Mouse (Mus musculus) heart, adult 2 months (tissue): ENCODE measurements around the gene Pold2. TPM values are rescaled to one million over a fixed set of nuclear protein-coding genes. Genes with fewer than 3 reads are reported as not detected.

Source experiments
- DNase-seq, 2 experiments: peaks; one replicate each; pipeline ENCODE4 v3.0.0; 2021
- H3K27ac ChIP-seq: fragments of 200-600 bp; 2 replicates; pipeline ENCODE4 v1.8.1; 2022
- H3K27me3 ChIP-seq: fragments of 200-500 bp; 2 replicates; pipeline ENCODE4 v1.6.1; 2012; ENCODE audit warnings: mild to moderate bottlenecking, low read length, inconsistent platforms, mixed read lengths; ENCODE audit not compliant: control insufficient read depth, insufficient read depth
- H3K36me3 ChIP-seq: fragments of 200-500 bp; 2 replicates; pipeline ENCODE4 v1.6.1; 2012; ENCODE audit warnings: low read length, inconsistent platforms; ENCODE audit not compliant: control insufficient read depth, insufficient read depth
- H3K4me1 ChIP-seq: fragments of 200-500 bp; 2 replicates; pipeline ENCODE4 v1.6.1; 2011; ENCODE audit warnings: low read length; ENCODE audit not compliant: control insufficient read depth, insufficient read depth
- H3K4me3 ChIP-seq: fragments of 200-600 bp; 2 replicates; pipeline ENCODE4 v1.8.1; 2022
- H3K79me2 ChIP-seq: fragments of 200-500 bp; replicated peaks from 2 replicates; pipeline ENCODE4 v1.6.1; 2012; ENCODE audit warnings: mild to moderate bottlenecking, inconsistent platforms, low read length, moderate library complexity, mixed read lengths; ENCODE audit not compliant: control insufficient read depth, insufficient read depth
- H3K9ac ChIP-seq: fragments of 200-500 bp; 2 replicates; pipeline ENCODE4 v1.6.1; 2012; ENCODE audit warnings: low read depth, mild to moderate bottlenecking, control low read depth, inconsistent platforms, low read length, mixed read lengths
- CTCF ChIP-seq: fragments of 200-600 bp; IDR thresholded peaks from 2 replicates; pipeline ENCODE4 v1.8.1; 2022; ENCODE audit warnings: antibody characterized with exemption, mild to moderate bottlenecking, moderate library complexity
- EP300 ChIP-seq: fragments of 200-500 bp; IDR thresholded peaks from 2 replicates; pipeline ENCODE4 v1.6.1; 2011; ENCODE audit warnings: low read depth, low read length, control low read depth; ENCODE audit not compliant: insufficient read depth
- POLR2A ChIP-seq: fragments of 200-500 bp; IDR thresholded peaks from 2 replicates; pipeline ENCODE4 v1.6.1; 2011; ENCODE audit warnings: mild to moderate bottlenecking, low read depth, low read length, control low read depth; ENCODE audit not compliant: insufficient read depth
- WGBS: fragments of 180-500 bp; shearing (Covaris S2); methylation state at CpG from one replicate; pipeline ENCODE4 v1.1.7; 2018; 5-methylcytosine and 5-hydroxymethylcytosine counted together
- intact Hi-C: fragments of 180-260 bp; cut with DNase I; formaldehyde crosslinking; loops from one replicate; pipeline ENCODE4 v1.15.1; 2025
- polyA plus RNA-seq: library from polyadenylated mRNA; depleted of rRNA; stranded (reverse); fragments of >200 nt; gene quantifications from 2 replicates; pipeline ENCODE4 v1.2.3, GENCODE M21; 2012
- total RNA-seq, 2 experiments: library from RNA; stranded (reverse); gene quantifications; 2 replicates each; pipeline ENCODE4 v1.2.3; 2021

Gene Pold2
- total and polyA plus RNA-seq, 3 experiments, result 30.9 to 58.1 (median 42.6) TPM

- H3K36me3 ChIP-seq, result no peaks in the 10 kb centered on the region
- H3K4me1 ChIP-seq, result peaks cover 2% of the 10 kb centered on the region; the same call in 1 of the 2 replicates
- DNase-seq, result no peak
- H3K9ac ChIP-seq, result no peak overlapping the region
- 73% methylated on average over 4 of the region's 4 CpGs for WGBS
- no peaks in the 10 kb centered on the region for H3K27me3 ChIP-seq
- no peak for TF ChIP-seq POLR2A
- TF ChIP-seq EP300, result no peak
- no peak for TF ChIP-seq CTCF
- H3K79me2 ChIP-seq, result no peaks in the 10 kb centered on the region
- intact Hi-C loops, result no loop called here
- H3K4me3 ChIP-seq, result no peak overlapping the region
- H3K27ac ChIP-seq, result no peak overlapping the region
These were observed 30.6 kb upstream of the Pold2 start for GRCm38 (mm10) chr11:5908642-5909041.

GRCm38 (mm10) chr11:5907096-5907495, 29.0 kb upstream of the Pold2 start:
- no peaks in the 10 kb centered on the region for H3K36me3 ChIP-seq
- no peak overlapping the region for H3K4me3 ChIP-seq
- H3K27me3 ChIP-seq, result no peaks in the 10 kb centered on the region
- no peaks in the 10 kb centered on the region for H3K4me1 ChIP-seq
- whole genome bisulfite sequencing, result 73% methylated on average over 5 of the region's 5 CpGs
- no peaks in the 10 kb centered on the region for H3K79me2 ChIP-seq
- TF ChIP-seq CTCF, result no peak
- TF ChIP-seq POLR2A, result no peak
- TF ChIP-seq EP300, result no peak
- intact Hi-C loops, result no loop called here
- DNase-seq, result no peak
- H3K27ac ChIP-seq, result no peak overlapping the region
- H3K9ac ChIP-seq, result no peak overlapping the region

GRCm38 (mm10) chr11:5905778-5906518, 27.9 kb upstream of the Pold2 start:
- Histone ChIP-seq H3K27ac (no peak overlapping the region), H3K79me2 (no peaks in the 10 kb centered on the region), H3K27me3 (no peaks in the 10 kb centered on the region), H3K36me3 (no peaks in the 10 kb centered on the region), H3K4me1 (no peaks in the 10 kb centered on the region), H3K4me3 (no peak overlapping the region), H3K9ac (no peak overlapping the region)
- no peak for TF ChIP-seq CTCF
- TF ChIP-seq EP300, result no peak
- DNase-seq, result no peak
- WGBS, result 83% methylated on average over 10 of the region's 10 CpGs
- intact Hi-C loops, result no loop called here

GRCm38 (mm10) chr11:5904871-5905270, 26.8 kb upstream of the Pold2 start:
- Histone ChIP-seq H3K4me1 (no peaks in the 10 kb centered on the region), H3K9ac (no peak overlapping the region), H3K36me3 (no peaks in the 10 kb centered on the region), H3K27me3 (no peaks in the 10 kb centered on the region), H3K4me3 (no peak overlapping the region), H3K79me2 (no peaks in the 10 kb centered on the region), H3K27ac (no peak overlapping the region)
- no peak for DNase-seq
- TF ChIP-seq CTCF (no peak), EP300 (no peak), POLR2A (no peak)
- 88% methylated on average over 6 of the region's 6 CpGs for WGBS
- intact Hi-C loops, result no loop called here

GRCm38 (mm10) chr11:5904357-5904756, 26.3 kb upstream of the Pold2 start:
- H3K4me1 ChIP-seq, result no peaks in the 10 kb centered on the region
- 90% methylated on average over 19 of the region's 19 CpGs for WGBS
- intact Hi-C loops, result no loop called here
- no peaks in the 10 kb centered on the region for H3K27me3 ChIP-seq
- DNase-seq, result no peak
- H3K9ac ChIP-seq, result no peak overlapping the region
- H3K4me3 ChIP-seq, result no peak overlapping the region
- TF ChIP-seq CTCF (no peak), EP300 (no peak), POLR2A (no peak)
- H3K27ac ChIP-seq, result no peak overlapping the region
- no peaks in the 10 kb centered on the region for H3K36me3 ChIP-seq
- no peaks in the 10 kb centered on the region for H3K79me2 ChIP-seq

- no peak for TF ChIP-seq POLR2A
- TF ChIP-seq CTCF, result no peak
- TF ChIP-seq EP300, result no peak
- WGBS, result 81% methylated on average over 2 of the region's 2 CpGs
- Histone ChIP-seq H3K9ac (no peak overlapping the region), H3K4me3 (no peak overlapping the region), H3K27me3 (no peaks in the 10 kb centered on the region), H3K36me3 (no peaks in the 10 kb centered on the region), H3K79me2 (no peaks in the 10 kb centered on the region), H3K27ac (no peak overlapping the region), H3K4me1 (no peaks in the 10 kb centered on the region)
- no peak for DNase-seq
- intact Hi-C loops, result no loop called here
These were observed 25.8 kb upstream of the Pold2 start for GRCm38 (mm10) chr11:5903844-5904243.
